Mouse (Mus musculus) neural tube, embryonic 14.5 days (tissue): ENCODE data around the gene Rfx2. TPM values are rescaled to one million over a fixed set of nuclear protein-coding genes. Genes with fewer than 3 reads are reported as not detected.
A peak's percentile ranks its signal among the peaks of the same experiment; 100 is the strongest.

Experiments used
- ATAC-seq: fragments of 200-750 bp; cut with Nextera tagmentation; 2 replicates; pipeline ENCODE4 v1.8.0; 2017; ENCODE audit warnings: low read depth, mild to moderate bottlenecking, moderate TSS enrichment, moderate library complexity
- H3K27ac ChIP-seq: fragments of 300-500 bp; sonication (generic); 2 replicates; pipeline ENCODE4 v1.5.1; 2014; ENCODE audit warnings: low read depth, mild to moderate bottlenecking, control low read depth, low read length, moderate library complexity, mixed read lengths
- H3K27me3 ChIP-seq: fragments of 300-500 bp; sonication (generic); 2 replicates; pipeline ENCODE4 v1.6.1; 2014; ENCODE audit warnings: low read length; ENCODE audit not compliant: control insufficient read depth, insufficient read depth
- H3K36me3 ChIP-seq: fragments of 300-500 bp; sonication (generic); 2 replicates; pipeline ENCODE4 v1.6.1; 2014; ENCODE audit warnings: low read length, mixed read lengths; ENCODE audit not compliant: control insufficient read depth, insufficient read depth
- H3K4me1 ChIP-seq: fragments of 300-500 bp; sonication (generic); 2 replicates; pipeline ENCODE4 v1.6.1; 2014; ENCODE audit warnings: low read length; ENCODE audit not compliant: control insufficient read depth, insufficient read depth
- H3K4me2 ChIP-seq: fragments of 300-500 bp; sonication (generic); 2 replicates; pipeline ENCODE4 v1.6.1; 2014; ENCODE audit warnings: mild to moderate bottlenecking, low read depth, low read length, control low read depth
- H3K4me3 ChIP-seq: fragments of 300-500 bp; sonication (generic); 2 replicates; pipeline ENCODE4 v1.5.1; 2014; ENCODE audit warnings: low read depth, low read length, control low read depth, mixed read lengths
- H3K9ac ChIP-seq: fragments of 300-500 bp; sonication (generic); replicated peaks from 2 replicates; pipeline ENCODE4 v1.6.1; 2014; ENCODE audit warnings: low read depth, mild to moderate bottlenecking, control low read depth, low read length, mixed read lengths
- H3K9me3 ChIP-seq: fragments of 300-500 bp; sonication (generic); 2 replicates; pipeline ENCODE4 v1.6.1; 2016; ENCODE audit warnings: low read length; ENCODE audit not compliant: control insufficient read depth
- WGBS: fragments of 180-500 bp; shearing (Covaris S2); extraction: QIAGEN DNeasy Blood & Tissue Kit; methylation state at CpG from one replicate; pipeline ENCODE4 v1.1.7; 2014; 5-methylcytosine and 5-hydroxymethylcytosine counted together
- polyA plus RNA-seq: library from polyadenylated mRNA; unstranded; fragments of >200 nt; fragmentation: Nextera tagmentation; extraction: Ambion mirVana; gene quantifications from 2 replicates; pipeline ENCODE4 v1.2.1, GENCODE M21; 2014

Gene Rfx2
- polyA plus RNA-seq, 1 experiment from 2014 or later = 4.6 TPM

- H3K27me3 ChIP-seq = peaks cover 2% of the 10 kb centered on the region; the same call in 1 of the 2 replicates
- H3K9me3 ChIP-seq = no peaks in the 10 kb centered on the region
- peak overlapping the region; percentile 55 for H3K4me3 ChIP-seq
- peak overlapping the region; percentile 57 for H3K9ac ChIP-seq
- peaks cover 32% of the 10 kb centered on the region for H3K36me3 ChIP-seq
- H3K4me2 ChIP-seq = peak overlapping the region; percentile 67
- peaks cover 9% of the 10 kb centered on the region; the same call in 1 of the 2 replicates for H3K4me1 ChIP-seq
- peak overlapping the region; percentile 93 for H3K27ac ChIP-seq
- 53% methylated on average over 12 of the region's 12 CpGs for WGBS
- peak; percentile 4 for ATAC-seq
Measured at GRCm38 (mm10) chr17:56765431-56765830, 65.4 kb downstream of the Rfx2 start.

- peak; percentile 83 for ATAC-seq
- Histone ChIP-seq H3K27me3 (peaks cover 2% of the 10 kb centered on the region), H3K4me2 (peak within 1 kb of the TSS; percentile 67), H3K9ac (peak within 1 kb of the TSS; percentile 57), H3K27ac (peak within 1 kb of the TSS; percentile 93), H3K4me3 (peak within 1 kb of the TSS; percentile 55), H3K4me1 (peaks cover 9% of the 10 kb centered on the region; the same call in 1 of the 2 replicates), H3K36me3 (peaks cover 26% of the 10 kb centered on the region), H3K9me3 (no peaks in the 10 kb centered on the region)
- 2% methylated on average over 55 of the region's 58 CpGs for WGBS
Measured at GRCm38 (mm10) chr17:56764474-56765354, 66.1 kb downstream of the Rfx2 start, which contains the start of gene Dus3l. TSS of gene Dus3l (plus strand) at chr17:56764757.

- Histone ChIP-seq H3K4me1 (peaks cover 9% of the 10 kb centered on the region; the same call in 1 of the 2 replicates), H3K27ac (no peak overlapping the region), H3K36me3 (peaks cover 19% of the 10 kb centered on the region), H3K4me3 (peak overlapping the region; percentile 55; the same call in 1 of the 2 replicates), H3K9ac (no peak overlapping the region), H3K4me2 (peak overlapping the region; percentile 45), H3K9me3 (no peaks in the 10 kb centered on the region), H3K27me3 (peaks cover 2% of the 10 kb centered on the region)
- no peak for ATAC-seq
- 77% methylated on average over 8 of the region's 8 CpGs for WGBS
Measured at GRCm38 (mm10) chr17:56763741-56764250, 67.0 kb downstream of the Rfx2 start.

DNA sequence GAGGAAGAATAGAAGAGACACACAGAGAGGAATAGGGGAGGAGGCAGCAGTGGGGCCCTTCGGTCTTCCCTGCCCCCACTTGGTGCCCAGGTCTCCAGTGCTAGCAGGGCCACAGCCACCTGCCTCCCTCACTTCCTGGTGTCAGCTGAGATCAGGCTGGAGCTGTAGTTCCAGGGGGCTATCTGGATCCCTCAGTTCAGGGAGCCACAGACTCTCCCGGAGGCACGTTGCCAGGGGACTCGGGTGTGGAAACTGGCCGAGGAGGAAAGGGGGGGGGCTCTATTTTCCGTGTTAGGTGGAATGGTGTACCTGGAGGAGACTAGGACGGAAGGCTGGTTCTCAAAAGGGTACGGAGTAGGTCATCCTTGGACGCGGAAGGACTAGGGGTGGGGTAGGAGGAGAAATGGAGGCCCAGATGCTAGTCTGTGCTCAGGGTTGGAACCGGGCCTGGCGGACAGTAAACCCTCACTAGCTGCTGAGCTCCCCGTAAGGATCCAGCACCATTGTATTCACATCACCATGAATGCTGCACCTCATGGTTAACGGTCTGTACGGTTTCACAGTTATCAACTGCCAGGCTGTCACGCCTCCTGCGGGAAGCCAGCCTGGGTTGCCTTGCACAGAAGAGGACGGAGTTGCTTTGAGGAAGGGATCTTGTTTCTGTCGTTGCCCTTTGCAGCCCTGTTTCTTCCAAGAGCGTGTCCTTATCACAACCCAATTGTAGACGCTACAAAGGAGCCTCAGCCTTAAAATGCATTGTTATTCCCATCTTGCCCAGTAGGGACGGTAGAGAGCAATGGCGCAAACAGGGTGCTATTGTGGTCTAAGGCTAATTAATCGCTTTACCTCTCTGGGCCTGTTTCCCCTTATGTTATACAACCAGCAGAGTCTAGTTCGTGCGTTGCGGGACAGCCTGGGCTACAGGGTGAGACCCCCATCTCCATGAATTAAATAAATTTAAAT is 67.8 kb downstream of the Rfx2 start:
- H3K27ac ChIP-seq = peak overlapping the region; percentile 94
- H3K4me3 ChIP-seq = no peak overlapping the region
- peaks cover 12% of the 10 kb centered on the region for H3K36me3 ChIP-seq
- H3K4me2 ChIP-seq = peak overlapping the region; percentile 71; the same call in 1 of the 2 replicates
- no peaks in the 10 kb centered on the region for H3K9me3 ChIP-seq
- WGBS = 52% methylated on average over 27 of the region's 27 CpGs
- no peak overlapping the region; the same call in 1 of the 2 replicates for H3K9ac ChIP-seq
- no peak; the same call in 1 of the 2 replicates for ATAC-seq
- peaks cover 9% of the 10 kb centered on the region; the same call in 1 of the 2 replicates for H3K4me1 ChIP-seq
- H3K27me3 ChIP-seq = peaks cover 4% of the 10 kb centered on the region

GRCm38 (mm10) chr17:56761991-56762410 is 68.8 kb downstream of the Rfx2 start:
- peak; percentile 26 for ATAC-seq
- peaks cover 13% of the 10 kb centered on the region for H3K27me3 ChIP-seq
- H3K4me1 ChIP-seq = peaks cover 12% of the 10 kb centered on the region; the same call in 1 of the 2 replicates
- peak overlapping the region; percentile 46 for H3K4me3 ChIP-seq
- WGBS = 0% methylated on average over 25 of the region's 28 CpGs
- H3K4me2 ChIP-seq = peak overlapping the region; percentile 71
- H3K27ac ChIP-seq = peak overlapping the region; percentile 94
- peak overlapping the region; percentile 65 for H3K9ac ChIP-seq
- H3K36me3 ChIP-seq = 0 out of 2 replicates have a peak, but pooled peaks cover 4% of the 10 kb centered on the region
- H3K9me3 ChIP-seq = no peaks in the 10 kb centered on the region

DNA sequence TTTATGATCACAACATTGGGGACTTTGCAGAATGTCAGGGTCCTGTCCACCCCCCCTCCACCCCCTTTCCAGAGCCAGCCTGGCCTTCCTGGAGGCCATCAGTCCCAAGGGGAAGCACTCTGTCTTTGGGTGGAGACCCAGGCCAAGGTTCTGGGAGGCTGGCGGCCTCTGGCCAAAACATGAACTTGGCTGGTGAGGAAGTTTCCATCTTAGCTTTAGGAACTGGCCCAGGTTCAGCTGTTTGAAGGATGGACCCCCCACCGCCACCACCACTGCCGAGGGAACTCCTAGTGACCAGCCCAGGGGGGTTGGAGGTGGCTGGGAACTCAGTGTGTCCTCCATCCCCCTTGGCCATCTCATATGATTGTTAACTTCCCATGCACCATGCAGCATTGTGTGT is 69.7 kb downstream of the Rfx2 start:
- H3K4me2 ChIP-seq = no peak overlapping the region
- no peaks in the 10 kb centered on the region for H3K9me3 ChIP-seq
- no peaks in the 10 kb centered on the region for H3K36me3 ChIP-seq
- H3K27ac ChIP-seq = no peak overlapping the region
- no peak for ATAC-seq
- 77% methylated on average over 3 of the region's 3 CpGs for whole genome bisulfite sequencing
- H3K4me3 ChIP-seq = no peak overlapping the region
- H3K27me3 ChIP-seq = peaks cover 19% of the 10 kb centered on the region
- peaks cover 15% of the 10 kb centered on the region; the same call in 1 of the 2 replicates for H3K4me1 ChIP-seq
- H3K9ac ChIP-seq = no peak overlapping the region

DNA sequence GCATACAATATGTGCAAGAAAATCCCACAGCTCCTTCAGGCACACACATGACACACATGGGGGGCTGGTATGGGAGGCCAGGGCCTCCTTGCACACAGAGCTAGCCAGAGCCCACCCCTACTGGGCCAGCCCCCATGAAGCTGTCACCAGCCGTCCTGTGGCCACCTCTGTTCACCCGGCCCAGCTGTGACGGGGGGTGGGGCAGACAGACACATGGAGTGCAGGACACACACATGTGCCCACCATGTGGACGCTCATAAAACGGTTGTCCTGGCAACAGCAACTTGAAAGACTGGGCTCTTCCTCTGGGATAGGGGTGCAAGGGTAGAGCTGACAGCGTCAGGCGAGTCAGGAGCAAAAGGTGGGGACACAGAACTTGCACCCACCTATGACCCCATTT is 71.6 kb downstream of the Rfx2 start:
- Histone ChIP-seq H3K9me3 (no peaks in the 10 kb centered on the region), H3K4me2 (no peak overlapping the region), H3K4me1 (0 out of 2 replicates have a peak, but pooled peaks cover 11% of the 10 kb centered on the region), H3K36me3 (no peaks in the 10 kb centered on the region), H3K4me3 (no peak overlapping the region), H3K27me3 (peaks cover 37% of the 10 kb centered on the region), H3K27ac (no peak overlapping the region), H3K9ac (no peak overlapping the region)
- ATAC-seq = no peak
- WGBS = 45% methylated on average over 7 of the region's 7 CpGs

DNA sequence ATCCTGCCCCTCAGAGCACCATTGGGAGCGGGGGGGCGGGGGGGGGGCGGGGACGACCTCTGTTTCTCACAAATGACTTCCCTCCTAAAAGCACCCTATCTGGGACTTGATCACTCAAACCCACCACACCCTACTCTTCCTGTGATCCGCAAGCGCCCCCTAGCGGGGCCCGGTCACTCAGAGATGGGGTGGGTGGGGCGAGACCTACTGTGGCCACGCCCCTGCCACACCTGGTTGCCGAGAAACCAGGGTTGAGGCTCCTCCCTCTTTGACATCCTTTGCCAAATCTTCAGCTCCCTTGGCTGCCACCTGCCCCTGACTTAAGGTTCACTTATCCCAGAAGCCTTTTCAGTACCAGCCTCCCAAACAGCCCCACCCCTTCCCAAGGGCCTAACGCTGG is 72.7 kb downstream of the Rfx2 start:
- Histone ChIP-seq H3K4me1 (0 out of 2 replicates have a peak, but pooled peaks cover 11% of the 10 kb centered on the region), H3K9ac (no peak overlapping the region), H3K36me3 (no peaks in the 10 kb centered on the region), H3K4me2 (no peak overlapping the region), H3K4me3 (no peak overlapping the region), H3K27ac (no peak overlapping the region), H3K9me3 (no peaks in the 10 kb centered on the region), H3K27me3 (peaks cover 48% of the 10 kb centered on the region)
- WGBS = 8% methylated on average over 12 of the region's 12 CpGs
- no peak for ATAC-seq
